Mouse (Mus musculus): ENCODE results near the gene Bcor. TPM values are rescaled to one million over a fixed set of nuclear protein-coding genes. Genes with fewer than 3 reads are reported as not detected.

Gene Bcor
- total RNA-seq, 4 experiments from 2014 or later = 17.6 to 21.4 (median 20.3) TPM

GRCm38 (mm10) chrX:12127106-12127670 is 33.0 kb downstream of the Bcor start:
- no peak for DNase-seq (ENCODE audit: low spot score in 2 of 2)

GRCm38 (mm10) chrX:12126408-12127105 is 33.6 kb downstream of the Bcor start:
- no peak for DNase-seq (ENCODE audit: low spot score in 2 of 2)

- no peak for DNase-seq (ENCODE audit: low spot score in 2 of 2)
Measured at GRCm38 (mm10) chrX:12124571-12124970, 35.6 kb downstream of the Bcor start.

GRCm38 (mm10) chrX:12123687-12124087 is 36.5 kb downstream of the Bcor start:
- no peak for DNase-seq (ENCODE audit: low spot score in 2 of 2)

GRCm38 (mm10) chrX:12122594-12123331 is 37.4 kb downstream of the Bcor start:
- DNase-seq (ENCODE audit: low spot score in 2 of 2) = no peak

GRCm38 (mm10) chrX:12119476-12119875 is 40.7 kb downstream of the Bcor start:
- no peak for DNase-seq (ENCODE audit: low spot score in 2 of 2)

- DNase-seq (ENCODE audit: low spot score in 2 of 2) = no peak
Measured at GRCm38 (mm10) chrX:12116128-12116527, 44.0 kb downstream of the Bcor start.

- no peak for DNase-seq (ENCODE audit: low spot score in 2 of 2)
Measured at GRCm38 (mm10) chrX:12112166-12112565, 48.0 kb downstream of the Bcor start.

- DNase-seq (ENCODE audit: low spot score in 2 of 2) = no peak
Measured at GRCm38 (mm10) chrX:12110518-12110917, 49.6 kb downstream of the Bcor start.

- no peak for DNase-seq (ENCODE audit: low spot score in 2 of 2)
Measured at GRCm38 (mm10) chrX:12105358-12105757, 54.8 kb downstream of the Bcor start.

- no peak for DNase-seq (ENCODE audit: low spot score in 2 of 2)
Measured at GRCm38 (mm10) chrX:12096783-12097526, 63.2 kb downstream of the Bcor start.

GRCm38 (mm10) chrX:12093371-12093770 is 66.8 kb downstream of the Bcor start:
- no peak for DNase-seq (ENCODE audit: low spot score in 2 of 2)

GRCm38 (mm10) chrX:12091431-12092061 is 68.6 kb downstream of the Bcor start:
- peak in 1 of 2 experiments; percentile 20 for DNase-seq (ENCODE audit: low spot score in 2 of 2)

GRCm38 (mm10) chrX:12090871-12091404 is 69.2 kb downstream of the Bcor start:
- peak in 1 of 2 experiments; percentile 48 for DNase-seq (ENCODE audit: low spot score in 2 of 2)

GRCm38 (mm10) chrX:12090151-12090870 is 69.8 kb downstream of the Bcor start:
- DNase-seq (ENCODE audit: low spot score in 2 of 2) = no peak

GRCm38 (mm10) chrX:12089353-12090081 is 70.6 kb downstream of the Bcor start:
- peak in 1 of 2 experiments; percentile 26 for DNase-seq (ENCODE audit: low spot score in 2 of 2)

GRCm38 (mm10) chrX:12089027-12089340 is 71.2 kb downstream of the Bcor start:
- DNase-seq (ENCODE audit: low spot score in 2 of 2) = no peak

GRCm38 (mm10) chrX:12088301-12089026 is 71.7 kb downstream of the Bcor start:
- peak; percentile 40 to 59 for DNase-seq (ENCODE audit: low spot score in 2 of 2)
